Mouse (Mus musculus): Measurements from ENCODE around the gene Slc36a4.

Gene Slc36a4

GRCm38 (mm10) chr9:15709599-15710381, at the start of gene Slc36a4:
Slc36a4 (plus strand) TSS chr9:15709738.
- in situ Hi-C loops (cut with MboI, MseI) = no loop called here

GRCm38 (mm10) chr9:15664606-15665005, 44.9 kb upstream of the Slc36a4 start:
- in situ Hi-C loops (cut with MboI, MseI) = no loop called here

DNA sequence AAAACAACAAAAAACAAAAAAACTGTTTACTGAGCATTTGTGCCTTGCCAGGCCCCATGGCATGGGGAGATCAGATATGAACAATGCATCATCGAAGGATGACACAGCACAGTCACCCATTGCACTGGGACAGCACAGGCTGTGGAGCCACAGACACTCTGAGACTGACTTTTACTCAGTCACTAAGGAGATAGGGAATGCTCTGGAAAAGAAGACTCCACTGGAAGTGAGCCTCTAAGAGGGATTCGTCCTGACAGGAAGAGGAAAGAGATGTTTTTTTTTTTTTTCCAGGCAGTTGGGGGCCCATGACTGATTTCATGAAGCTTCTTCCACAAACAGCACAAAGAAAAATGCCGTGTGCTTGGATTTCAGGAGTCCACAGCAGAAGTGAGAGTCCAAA, 40.1 kb upstream of the Slc36a4 start:
- in situ Hi-C loops (cut with MboI, MseI) = no loop called here

GRCm38 (mm10) chr9:15670002-15670527, 39.5 kb upstream of the Slc36a4 start:
- in situ Hi-C loops (cut with MboI, MseI) = no loop called here

GRCm38 (mm10) chr9:15672251-15672650, 37.3 kb upstream of the Slc36a4 start:
- in situ Hi-C loops (cut with MboI, MseI) = no loop called here

DNA sequence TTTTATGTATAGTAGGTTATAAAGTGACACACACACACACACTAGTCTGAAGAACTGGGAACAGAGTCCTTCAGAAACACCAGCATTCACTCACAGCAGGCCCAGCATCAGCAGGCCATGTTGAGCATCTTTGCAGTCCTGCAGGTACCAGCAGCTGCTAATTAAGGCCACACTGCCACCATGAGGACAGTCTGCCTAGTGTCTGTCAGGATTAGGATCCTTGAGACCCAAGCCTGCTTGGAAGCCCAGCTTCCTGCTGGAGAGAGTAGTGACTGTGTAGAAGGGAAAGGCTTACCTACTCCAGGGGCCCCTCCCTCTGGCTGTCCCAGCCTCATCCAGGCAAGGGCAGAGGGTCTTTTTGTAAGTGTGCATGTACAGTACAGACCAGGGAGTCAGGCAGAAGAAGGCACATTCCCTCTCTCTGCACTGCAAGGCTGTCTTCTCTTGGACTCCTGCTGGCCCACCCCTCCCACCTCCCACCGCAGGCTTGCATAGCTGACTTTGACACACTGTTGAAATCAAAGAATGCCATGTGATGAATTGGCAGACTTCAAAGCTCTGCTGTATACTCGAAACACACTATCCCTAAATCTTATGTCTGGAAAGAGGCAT, 27.6 kb upstream of the Slc36a4 start:
- in situ Hi-C loops (cut with MboI, MseI) = loop anchor here (5.0 kb wide), 1 partner anchor 310 kb away; no protein-coding TSS in a partner anchor

DNA sequence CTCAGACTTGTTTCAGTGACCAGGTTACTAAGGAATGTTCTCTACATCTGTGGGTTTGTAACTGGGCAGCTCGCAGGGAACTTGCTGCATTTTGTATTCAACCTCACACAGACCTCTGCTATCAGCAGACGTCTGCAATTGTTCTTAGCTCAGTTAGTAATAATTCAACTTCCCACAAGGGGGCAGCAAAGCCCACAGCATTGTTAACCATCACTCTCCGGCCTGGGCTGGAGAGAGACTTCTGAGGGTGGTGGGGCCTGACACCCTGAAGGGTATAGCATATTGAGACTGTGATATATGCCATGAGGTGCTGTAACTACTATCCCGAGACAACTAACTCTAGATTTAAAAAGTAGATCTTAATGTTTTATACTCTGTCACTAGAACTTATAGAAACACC, 24.3 kb upstream of the Slc36a4 start:
- in situ Hi-C loops (cut with MboI, MseI) = loop anchor here (5.0 kb wide), 1 partner anchor 197 kb away; no protein-coding TSS in a partner anchor

- in situ Hi-C loops (cut with MboI, MseI) = loop anchor here (5.0 kb wide), 1 partner anchor 195 kb away; no protein-coding TSS in a partner anchor
Observed at GRCm38 (mm10) chr9:15687358-15687757, 22.2 kb upstream of the Slc36a4 start.

GRCm38 (mm10) chr9:15693847-15694246, 15.7 kb upstream of the Slc36a4 start:
- in situ Hi-C loops (cut with MboI, MseI) = no loop called here

DNA sequence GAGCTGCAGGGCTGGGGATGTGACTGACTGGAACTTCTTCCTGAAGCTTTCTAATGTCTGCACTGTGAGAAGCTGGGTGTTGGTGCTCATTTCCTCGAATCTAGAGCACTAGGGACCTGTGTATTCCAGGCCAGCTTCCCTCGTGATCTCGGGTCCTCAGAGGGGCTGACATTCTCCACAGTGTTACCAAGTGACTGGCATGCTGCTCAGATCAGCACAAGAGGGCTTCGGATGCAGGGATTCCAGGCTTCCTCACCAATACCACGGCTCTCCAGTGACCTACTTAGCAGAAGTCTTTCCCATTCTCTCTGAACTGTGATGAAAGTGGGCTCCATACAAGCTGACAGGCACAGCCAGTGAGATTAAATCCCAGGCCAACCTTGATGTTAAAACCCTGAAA, 14.5 kb upstream of the Slc36a4 start:
- in situ Hi-C loops (cut with MboI, MseI) = no loop called here

- in situ Hi-C loops (cut with MboI, MseI) = no loop called here
Observed at GRCm38 (mm10) chr9:15705706-15706105, 3.8 kb upstream of the Slc36a4 start.

DNA sequence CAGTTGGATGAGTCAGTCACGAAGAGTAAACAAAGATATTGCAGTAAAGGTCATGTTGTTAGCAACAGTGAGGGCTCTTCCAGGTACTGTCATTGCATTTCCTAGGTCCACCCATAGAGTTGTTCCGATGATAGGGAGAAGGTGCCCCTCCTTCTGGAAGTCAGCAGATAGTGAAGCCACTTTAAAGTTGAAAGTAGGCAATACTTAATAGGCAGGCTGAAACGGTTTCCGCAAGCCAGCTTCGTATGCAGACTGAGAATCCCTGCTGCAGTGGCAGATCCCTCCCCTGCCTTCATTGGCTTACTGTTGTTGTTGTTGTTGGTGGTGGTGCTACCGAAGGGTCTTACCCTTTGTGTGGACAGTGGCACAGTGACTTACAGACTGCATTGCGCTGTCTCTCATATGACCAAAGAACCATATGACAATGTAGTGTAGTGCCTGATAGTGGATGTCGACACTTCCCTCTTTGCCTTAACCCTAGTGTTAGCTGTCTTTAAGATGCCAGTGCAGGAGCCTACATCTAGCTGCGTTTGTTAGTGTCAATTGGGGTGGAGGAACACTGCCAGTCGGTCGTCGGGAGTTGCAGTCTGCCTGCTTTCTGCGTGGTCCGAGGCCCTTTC, 449 bp upstream of the Slc36a4 start:
- in situ Hi-C loops (cut with MboI, MseI) = no loop called here

DNA sequence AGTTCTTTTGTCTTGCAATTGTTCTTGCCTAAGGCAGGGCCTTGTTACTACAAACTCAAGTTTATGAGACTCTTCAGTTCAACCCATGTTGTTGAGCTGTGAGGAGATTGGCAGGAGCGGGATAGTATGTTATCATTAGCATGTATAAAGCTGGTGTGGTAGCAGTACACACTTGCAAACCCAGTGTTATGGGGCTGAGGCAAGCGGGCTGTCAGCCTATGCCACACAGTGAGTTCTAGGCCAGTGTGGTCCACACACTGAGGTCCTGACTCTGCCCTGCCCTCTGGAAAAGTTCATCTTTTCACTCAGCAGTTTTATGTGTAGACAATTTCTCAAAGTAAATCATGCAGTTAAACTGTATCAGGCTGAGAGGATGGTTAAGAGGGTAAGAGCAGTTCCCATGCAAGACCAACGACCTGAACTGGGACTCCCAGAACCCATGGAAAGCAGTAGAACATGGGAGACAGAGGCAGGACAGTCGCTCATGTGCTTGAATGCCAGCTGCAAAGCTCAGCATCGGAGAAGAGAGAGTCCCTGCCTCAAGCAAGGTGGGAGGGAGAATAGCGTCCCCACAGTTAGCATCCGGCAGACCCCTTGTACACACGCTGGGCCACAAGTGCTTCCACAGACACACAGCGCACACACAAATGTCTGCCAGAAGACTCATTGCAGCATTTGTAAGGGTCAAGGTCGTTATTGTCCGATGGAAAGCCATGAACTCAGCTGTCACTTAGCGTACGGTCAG, 1.5 kb downstream of the Slc36a4 start:
- in situ Hi-C loops (cut with MboI, MseI) = no loop called here

- in situ Hi-C loops (cut with MboI, MseI) = no loop called here
Observed at GRCm38 (mm10) chr9:15711676-15712075, 2.1 kb downstream of the Slc36a4 start.

DNA sequence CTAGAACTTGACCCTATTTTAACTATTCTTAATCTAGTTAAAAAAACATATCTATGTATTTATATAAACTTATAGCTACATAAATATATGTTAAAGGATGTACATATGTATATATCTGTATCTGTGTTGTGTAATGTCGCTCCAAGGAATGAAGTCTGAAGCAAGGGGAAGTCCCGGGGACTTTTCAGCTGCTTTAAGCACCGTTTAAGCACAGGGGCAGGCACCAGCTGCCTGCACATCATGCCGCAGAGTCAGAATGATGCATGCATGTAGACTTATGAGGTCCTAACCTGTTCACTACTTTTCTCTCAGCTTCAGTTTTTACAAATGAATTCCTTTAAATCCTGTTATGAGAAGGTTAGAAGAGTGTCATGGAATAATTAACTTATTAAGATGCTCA, 5.3 kb downstream of the Slc36a4 start:
- in situ Hi-C loops (cut with MboI, MseI) = no loop called here

DNA sequence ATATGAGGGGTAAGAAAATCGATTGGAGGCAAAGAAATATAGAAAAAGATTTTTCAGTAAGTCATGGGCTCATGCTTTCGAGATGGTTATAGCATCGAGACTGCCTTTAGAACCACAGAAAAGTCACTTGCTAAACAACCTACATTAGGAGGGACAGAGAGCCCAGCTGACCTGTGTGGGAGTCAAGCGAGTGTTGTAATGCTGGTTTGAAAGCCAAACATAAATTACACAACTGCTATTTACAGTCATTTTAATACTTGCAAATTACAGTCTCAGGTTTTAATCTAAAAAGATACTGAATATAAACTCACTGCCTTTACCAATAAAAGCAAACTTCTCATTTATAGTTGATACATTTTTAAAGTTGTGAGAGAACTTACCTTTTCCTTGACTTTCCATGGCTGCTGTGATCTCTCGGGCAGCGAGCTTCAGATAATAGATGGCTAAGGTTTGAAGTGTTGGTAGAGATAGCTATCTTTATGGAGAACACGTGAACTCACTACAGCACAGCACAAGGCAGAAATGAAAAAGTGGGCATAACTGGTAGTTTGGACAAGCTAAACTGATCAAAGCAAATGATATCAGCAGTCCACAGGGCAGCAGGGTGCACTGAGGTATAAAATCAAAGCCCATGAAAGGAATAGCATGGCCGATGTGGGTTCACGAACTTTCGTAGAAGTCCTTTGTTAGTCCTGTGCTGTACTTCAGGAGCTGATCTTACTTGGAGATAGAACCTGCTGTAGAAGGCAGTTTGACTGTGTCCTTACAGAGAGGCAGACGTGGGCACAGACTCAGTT, 5.9 kb downstream of the Slc36a4 start:
- in situ Hi-C loops (cut with MboI, MseI) = no loop called here

DNA sequence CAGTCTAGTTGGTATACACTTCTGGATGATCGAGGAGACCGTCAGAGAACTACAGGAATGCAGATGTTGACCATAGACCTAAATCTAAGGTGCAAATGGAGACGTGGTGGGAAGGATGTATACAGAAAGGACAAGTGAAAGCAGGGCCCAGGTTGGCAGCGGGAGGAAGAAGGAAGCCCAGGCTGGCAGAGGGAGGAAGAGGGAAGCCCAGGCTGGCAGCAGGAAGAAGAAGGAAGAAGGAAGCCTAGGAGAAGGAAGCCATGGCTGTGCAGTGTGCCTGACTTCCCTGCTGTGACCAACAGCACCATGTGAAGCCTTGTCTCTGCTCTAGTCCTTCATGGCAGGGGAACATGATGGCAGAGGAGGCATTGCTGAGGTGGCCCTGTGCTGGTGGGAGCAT, 7.8 kb downstream of the Slc36a4 start:
- in situ Hi-C loops (cut with MboI, MseI) = no loop called here

- in situ Hi-C loops (cut with MboI, MseI) = no loop called here
Observed at GRCm38 (mm10) chr9:15718295-15718694, 8.8 kb downstream of the Slc36a4 start.

DNA sequence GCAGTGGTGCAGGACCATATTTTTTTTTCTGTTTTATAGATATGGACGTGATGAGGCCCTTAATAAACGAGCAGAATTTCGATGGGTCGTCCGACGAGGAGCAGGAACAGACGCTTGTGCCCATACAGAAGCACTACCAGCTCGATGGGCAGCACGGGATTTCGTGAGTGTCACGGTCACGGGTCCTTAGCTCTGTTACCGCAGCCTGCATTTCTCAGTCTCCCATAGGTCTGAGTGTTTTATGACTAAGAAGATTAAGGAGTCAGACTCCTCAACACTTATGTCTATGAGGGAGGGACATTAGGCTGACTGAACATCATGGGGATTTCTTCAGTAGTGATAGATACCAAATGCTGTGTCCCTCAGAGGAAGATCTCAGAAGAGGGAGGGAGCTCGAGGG, 10.1 kb downstream of the Slc36a4 start:
- in situ Hi-C loops (cut with MboI, MseI) = no loop called here

DNA sequence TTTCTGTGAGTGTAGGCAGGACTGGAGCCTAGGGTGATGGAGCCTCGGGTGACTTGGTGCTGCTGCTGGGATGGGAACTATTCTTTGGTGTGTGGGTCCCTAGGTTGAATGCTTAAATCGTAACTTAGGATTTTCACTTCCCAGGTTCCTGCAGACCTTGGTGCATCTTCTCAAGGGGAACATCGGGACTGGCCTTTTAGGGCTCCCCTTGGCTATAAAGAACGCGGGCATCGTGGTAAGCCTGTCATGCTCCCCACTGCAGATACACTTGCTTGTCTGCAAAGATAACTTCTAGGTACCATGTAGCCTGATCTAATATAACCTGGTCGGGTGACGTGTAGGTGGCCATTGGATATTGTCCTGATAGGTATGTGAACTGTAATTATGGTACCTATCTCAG, 11.0 kb downstream of the Slc36a4 start:
- in situ Hi-C loops (cut with MboI, MseI) = no loop called here

Data from regulatory T cell (primary cell).